Mouse (Mus musculus): ENCODE results near the gene Cnpy3.
"Not testable (repeated sequence)": the region's sequence is repeated elsewhere in the genome, so short reads cannot be mapped to it uniquely, and the experiment has no call there.

Gene Cnpy3

DNA sequence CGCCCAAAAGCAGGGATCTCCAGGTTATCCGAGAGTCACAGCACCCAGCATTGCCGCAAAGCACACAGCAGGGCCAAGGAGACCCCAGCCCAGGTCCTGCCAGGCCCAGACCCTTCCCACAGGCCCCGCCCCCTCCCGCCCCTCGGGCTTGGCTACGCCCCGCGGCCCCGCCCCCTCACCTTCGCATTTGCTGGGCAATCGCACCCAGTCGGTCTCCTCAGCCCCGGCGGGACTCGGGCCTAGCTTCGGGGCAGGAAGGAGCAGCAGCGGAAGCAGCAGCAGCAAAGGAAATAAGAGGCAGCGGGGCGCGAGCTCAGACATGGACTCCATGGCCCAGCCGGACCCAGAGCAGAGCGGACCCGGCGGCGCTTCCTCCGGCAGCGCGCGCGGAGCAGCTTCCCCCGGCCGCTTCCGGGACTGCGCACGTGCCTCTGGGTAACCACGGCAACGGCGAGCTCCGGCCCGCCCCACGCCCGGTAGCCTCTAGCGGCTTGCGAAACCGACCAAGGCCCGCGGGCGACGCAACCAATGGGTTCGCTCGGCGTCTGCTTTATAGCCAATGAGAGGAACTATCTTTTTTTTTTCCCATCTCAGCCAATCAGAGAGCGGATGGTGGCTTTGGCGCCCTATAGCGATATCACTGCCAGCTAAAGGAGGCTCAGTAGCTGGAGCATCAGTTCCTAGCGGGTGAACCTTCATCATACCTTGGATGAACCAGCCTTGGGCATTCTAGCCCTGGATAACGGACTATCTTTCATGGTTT is at the start of gene Cnpy3:
Gene Cnpy3 (minus strand): TSS at position 421 of the 763 bp plus-strand sequence.
- DNase-seq, result peak; percentile 97 to 98

DNA sequence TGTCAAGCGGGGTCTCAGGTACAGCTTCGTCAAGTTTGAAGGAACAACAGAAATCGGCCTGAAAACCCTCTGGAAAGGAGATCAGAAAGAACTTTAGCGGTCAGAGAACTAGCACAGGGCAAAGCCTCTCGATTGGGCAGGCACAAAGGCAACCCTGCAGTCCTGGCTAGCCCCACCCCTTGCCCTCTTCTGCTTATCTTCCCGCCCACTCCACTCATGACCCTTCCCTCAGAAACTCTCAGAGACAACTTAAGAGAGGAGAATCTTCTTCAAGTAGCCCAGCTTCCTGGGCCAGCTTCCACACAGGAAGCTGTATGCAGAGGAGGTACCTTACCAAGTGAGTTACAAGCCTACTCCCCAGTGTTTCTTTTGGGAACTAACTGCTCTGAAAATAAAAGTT is 49.7 kb upstream of the Cnpy3 start:
- DNase-seq, result no peak

DNA sequence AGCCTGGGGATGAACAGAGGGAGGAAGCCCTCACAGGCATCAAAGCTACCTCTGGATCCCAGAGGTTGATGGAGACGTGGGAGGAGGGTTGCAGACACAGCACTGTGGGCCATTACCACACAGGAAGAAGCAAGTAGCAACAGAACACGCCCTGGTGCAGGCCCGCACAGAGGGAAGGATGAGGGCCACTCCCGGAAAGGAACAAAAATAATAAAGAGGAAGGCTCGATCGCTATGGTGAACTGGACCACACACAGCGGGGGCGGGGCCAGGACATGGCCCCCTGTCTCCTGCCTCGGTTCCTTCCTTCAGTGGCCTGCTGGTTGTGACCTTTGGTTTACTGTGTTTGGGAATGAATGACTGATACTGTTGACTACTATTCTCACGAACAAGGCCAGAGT is 47.7 kb upstream of the Cnpy3 start:
- no peak for DNase-seq

DNA sequence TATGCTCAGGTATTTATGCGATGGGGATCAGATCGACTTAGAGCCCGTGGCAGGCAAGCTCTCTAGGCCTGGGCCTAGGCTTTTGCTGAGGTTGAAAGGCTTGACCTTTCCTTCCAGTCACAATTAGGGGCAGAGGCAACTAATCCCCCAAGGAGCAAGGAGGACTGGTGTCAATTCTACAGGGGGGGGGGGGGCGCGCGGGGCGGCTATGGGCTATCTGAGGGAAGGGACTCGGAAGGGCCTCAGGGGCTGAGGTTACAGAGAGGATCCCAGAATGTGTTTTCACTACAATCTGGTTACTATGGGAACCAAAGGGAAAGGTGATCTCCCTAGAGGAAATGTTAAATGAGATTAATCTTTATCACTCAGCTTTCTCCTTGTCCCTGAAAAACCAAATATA is 45.4 kb upstream of the Cnpy3 start:
- DNase-seq, result no peak

DNA sequence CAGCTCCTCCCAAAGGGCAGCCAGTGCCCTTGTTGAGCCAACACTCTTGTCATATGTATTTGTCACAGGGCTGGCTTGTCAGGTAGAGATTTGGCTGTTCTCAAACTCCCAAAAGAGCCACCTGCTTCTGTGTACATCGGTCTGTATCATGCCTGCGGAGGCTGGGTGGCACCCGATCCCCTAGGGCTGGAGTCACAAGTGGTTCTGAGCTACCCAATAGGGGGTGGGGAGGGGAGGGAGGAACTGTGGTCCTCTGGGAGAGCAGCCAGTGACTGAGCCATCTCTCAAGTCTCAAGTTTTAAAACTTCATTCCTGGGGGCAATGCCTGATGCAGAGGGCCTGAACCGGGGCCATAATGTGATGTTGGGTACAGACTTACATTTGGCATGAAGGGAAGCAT is 44.7 kb upstream of the Cnpy3 start:
- DNase-seq, result no peak

DNA sequence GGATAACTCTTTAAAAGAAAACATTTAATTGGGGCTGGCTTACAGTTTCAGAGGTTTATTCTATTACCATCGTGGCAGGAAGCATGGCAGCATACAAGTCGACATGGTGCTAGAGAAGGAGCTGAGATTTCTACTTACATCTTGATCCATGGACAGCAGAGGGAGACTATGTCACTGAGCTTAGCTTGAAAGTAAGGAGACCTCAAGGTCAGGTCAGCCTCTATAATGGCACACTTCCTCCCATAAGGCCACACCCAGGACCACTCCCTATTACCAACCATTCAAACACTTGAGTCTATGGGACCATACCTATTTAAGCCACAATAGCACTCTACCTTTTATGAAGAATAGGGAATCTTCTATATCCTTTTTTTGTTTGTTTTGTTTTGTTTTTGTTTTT is 40.9 kb upstream of the Cnpy3 start:
- no peak for DNase-seq

DNA sequence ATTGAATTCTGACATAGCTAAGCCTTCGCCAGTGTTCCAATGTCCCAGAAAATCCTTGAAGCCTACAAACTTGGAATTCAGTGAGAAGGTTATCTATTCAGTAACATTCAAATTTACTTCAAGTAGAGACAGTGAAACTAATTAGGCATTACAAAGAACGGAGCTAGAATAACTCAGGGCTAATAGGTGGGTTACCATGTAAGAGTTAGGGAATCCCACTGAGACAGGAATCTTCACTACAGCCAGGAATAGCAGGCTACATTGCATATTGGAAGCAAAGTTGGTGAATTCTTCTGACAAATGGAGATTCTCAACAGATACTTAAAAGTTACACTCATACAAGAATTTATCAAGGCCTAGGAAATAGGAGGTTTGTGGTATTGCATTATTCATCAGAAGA is 36.0 kb upstream of the Cnpy3 start:
- not testable (repeated sequence) for DNase-seq

DNA sequence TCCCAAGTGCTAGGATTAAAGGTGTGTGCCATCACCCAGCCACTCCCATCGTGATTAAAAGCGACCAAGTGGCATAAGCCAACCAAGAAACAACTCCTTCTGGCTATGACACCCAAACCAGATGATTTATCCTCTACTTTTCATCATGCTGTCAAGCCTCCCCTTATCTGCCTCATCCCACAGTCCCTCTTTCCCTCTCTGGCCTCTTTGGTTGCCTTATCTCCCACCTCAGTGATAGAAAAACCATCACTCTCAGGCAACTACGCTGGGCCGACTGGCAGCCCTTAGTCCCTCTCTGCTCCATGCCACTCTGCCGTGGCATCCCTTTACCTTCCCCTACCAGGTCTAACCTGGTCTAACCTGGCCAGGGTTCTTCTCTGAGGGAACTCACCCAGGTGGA is 34.9 kb upstream of the Cnpy3 start:
- DNase-seq, result no peak

DNA sequence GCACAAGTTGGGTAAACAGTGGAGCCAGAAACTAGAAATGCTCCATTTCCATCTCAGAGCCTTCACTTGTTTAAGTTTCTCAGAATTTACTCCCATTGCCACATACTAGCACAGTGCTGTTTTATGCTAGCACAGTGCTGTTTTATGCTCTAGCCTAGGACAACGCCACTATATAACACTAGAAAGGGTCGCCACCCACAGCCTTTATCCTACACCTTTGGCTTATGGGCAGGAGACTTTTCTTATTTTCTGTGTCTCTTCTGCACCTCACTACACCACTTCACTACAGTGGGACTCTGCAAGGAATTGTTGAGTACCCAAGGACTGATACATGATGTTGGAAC is 31.2 kb upstream of the Cnpy3 start:
- DNase-seq, result no peak

DNA sequence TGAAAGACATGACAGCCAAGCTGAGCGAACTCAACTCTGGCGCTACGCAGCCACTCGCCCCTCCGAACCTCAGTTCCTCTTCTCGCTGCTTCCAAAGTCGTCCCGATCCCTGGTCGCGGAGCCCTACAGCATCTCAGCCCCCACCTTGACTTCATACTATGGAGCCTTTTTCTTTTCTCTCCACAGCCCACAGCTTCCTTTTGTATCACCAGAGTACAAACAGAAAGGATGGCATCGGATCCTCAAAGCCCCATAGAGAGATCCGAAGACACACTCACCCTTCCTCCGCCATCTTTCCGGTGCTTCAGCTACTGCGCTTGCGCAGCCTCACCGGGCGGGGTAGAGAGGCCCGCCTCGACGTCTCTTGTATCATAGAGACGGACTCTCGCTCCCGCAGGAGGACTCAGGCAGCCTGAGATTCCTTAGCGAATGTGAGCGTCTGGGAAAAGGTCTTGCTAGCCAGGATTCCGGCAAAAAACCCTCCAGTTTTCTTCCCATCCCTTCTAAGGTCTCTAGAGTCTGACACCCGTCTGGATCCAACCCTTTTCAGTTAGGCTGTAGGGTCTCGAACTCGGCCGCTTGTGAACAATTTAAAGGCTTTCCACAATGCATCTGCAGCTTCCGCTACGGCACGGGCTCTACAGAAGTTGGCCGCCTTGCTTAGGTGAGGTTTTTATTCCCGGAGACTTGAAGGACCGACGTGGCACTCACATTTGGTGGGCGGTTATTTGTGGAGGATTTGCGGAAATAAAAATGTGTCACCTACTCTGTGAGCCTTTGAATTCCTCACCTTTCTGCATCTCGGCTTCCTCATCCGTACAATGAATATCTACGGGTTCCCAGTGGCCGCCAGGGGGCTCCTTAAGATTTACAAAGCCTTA is 30.6 kb upstream of the Cnpy3 start, which contains the start of gene Rpl7l1:
Gene Rpl7l1 (minus strand): TSS at position 332 of the 881 bp plus-strand sequence.
- peak; percentile 91 to 94 for DNase-seq

DNA sequence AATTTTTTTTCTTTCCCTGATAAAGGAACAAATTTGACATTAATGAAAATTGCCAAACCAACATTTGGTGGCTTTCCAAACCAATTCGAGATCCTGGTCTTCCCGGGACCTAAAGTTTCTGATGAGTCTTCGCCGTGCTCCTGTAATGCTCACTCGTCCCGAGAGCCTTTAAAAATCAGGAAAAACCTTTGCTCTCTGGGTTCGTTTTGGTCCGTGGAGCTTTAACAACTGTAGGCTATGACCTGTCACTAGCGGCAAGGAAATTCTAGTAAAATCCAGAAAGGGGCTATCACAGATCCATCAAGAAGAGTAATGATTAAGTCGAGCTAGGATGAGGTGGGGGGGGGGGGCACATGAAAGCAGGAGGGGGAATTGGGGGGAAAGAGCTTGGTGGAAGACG is 29.9 kb upstream of the Cnpy3 start:
- DNase-seq, result no peak

DNA sequence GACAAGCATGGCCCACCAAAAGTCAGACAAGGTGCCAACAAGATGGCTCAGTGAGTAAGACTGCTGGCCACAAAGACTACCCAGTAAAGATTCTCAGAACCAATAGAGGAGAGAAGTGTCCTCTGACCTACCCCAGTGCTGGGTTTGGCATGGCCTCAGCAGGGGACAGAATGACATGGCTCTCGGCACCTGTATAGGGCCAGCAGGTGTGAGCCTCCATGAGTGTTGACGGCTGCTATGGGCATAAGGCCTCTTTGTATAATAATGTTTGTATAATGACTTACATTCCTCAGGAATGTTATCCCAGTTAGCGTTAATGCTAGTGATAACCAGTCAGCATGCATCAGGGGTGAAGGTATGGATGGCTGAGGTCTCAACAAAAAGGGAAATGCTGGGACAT is 24.1 kb upstream of the Cnpy3 start:
- DNase-seq, result no peak

DNA sequence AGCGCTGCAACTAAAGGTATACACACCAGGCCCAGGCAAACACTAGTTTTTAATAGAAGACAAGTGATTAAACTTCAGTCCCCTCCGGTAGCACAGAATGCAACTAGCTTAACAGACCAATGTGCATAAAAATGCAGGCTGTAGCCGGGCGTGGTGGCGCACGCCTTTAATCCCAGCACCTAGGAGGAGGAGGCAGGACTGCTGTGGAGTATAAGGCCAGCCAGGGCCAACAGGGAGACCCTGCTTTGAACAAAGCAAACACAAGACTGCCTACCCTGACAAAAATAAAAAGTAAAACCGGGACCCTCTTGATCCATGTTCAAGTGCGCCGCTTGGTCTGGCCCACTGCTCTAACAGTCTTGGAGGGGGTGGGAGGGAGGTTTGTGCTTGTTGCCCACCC is 23.1 kb upstream of the Cnpy3 start:
- DNase-seq, result no peak

DNA sequence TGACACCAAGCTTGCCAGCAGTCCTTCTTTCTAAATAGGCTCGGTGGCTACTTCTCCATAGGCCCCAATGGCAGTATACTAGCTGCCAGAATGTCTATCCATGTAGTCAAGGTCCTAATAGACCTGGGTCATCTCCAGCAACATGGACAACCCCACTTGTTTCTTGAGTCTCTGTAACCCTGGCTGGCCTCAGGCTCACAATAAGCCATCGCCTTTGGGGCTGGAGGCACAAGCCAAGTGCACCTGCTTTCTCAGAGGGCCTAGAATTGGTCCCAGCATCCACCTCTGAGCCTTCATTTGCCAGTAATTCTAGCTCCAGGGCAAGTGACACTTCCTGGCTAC is 22.1 kb upstream of the Cnpy3 start:
- no peak for DNase-seq

DNA sequence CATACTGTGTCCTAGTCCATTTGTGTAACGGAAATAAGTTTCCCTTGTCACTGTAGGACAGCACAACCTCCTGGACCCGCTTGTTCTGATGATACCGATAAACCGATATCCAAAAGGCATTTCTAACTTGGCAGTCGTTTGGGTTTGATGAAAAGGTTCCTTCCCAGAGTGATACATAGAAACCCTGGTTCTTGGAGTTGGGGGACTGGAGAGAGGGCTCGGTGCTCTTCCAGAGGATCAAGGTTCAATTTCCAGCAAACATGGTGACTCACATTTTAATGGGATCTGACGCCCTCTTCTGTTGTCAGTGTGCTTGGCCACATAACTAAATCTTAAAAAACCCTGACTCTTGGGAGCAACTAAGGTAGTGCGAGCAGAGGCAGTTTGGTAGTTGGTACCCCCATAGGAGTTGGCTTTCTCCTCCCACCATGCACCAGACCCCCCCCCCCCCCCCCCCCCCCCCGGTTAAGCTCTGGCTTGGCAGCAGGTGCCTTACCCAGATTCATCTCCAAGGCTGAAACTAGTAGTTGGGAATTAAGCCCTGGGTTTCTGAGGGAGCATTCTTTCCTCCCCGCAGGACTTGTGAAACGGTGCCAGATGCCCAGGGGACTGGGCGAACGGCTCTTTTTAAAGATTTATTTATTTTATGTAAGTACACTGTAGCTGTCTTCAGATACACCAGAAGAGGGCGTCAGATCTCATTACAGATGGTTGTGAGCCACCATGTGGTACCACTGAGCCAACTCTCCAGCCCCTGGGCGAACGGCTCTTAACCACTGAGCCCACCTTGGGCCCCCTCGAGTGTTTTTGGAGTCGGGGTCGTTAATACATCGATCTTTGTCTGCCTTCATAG is 21.5 kb upstream of the Cnpy3 start:
- peak in 1 of 2 experiments; percentile 19 for DNase-seq

DNA sequence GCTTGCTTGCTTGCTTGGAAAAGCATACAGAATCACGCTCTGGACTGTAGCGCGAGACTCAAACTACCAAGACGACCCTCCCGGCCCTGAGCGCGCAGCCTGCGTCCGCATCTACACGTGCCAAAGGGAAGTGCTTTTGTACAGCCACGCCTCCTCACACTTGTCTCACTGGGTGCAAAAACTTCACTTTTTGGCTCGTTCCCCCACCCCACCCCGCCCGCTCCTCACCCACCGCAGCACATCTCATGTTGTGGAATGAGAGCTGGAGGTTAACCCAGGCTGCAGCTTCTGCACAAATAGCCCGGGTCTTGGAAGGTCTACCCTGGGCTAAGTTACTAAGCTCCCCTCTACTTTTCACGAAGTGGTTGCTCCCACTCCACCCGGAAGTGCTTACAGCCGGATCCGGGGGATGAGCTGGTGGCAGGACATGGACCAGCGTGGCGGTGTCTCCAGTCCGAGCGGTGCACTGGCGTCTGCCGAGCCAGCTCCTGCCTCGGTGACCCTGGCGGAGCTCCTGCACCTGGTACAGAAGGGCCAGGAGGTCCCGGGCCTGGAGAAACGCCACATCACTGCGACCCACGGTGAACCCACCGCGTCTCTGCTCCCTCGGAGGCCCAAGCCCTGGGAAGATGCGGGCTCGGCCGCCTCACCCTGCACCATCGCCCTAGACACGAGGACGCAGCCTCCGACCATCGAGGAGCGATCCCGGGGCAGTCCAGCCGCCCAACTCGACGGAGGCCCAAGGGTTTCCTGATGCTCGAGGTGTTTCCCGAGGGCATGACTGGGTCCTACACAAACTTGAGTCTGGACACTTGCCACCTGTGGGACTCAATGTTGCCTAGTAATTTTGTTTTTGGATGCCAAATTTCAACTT is 20.6 kb upstream of the Cnpy3 start, which contains the start of gene 2310039H08Rik:
Gene 2310039H08Rik (plus strand): TSS at position 232 of the 874 bp plus-strand sequence.
- peak; percentile 87 to 88 for DNase-seq

DNA sequence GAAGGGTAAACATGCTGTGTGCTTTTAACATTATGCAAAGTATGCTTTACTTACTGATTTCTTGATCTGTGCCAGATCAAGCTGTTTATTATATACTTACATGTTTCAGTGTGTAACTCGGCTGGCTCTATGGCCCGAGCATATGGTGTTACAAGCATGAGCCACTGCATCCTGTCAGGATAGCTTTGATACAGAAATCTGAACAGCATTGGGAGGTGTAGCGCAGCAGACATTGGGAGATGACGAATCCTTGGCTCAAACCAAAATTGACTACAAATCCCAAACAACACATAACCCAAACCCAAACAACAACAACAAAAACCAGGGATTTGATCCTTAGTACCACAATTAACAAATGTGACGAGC is 20.0 kb upstream of the Cnpy3 start:
- DNase-seq, result no peak

DNA sequence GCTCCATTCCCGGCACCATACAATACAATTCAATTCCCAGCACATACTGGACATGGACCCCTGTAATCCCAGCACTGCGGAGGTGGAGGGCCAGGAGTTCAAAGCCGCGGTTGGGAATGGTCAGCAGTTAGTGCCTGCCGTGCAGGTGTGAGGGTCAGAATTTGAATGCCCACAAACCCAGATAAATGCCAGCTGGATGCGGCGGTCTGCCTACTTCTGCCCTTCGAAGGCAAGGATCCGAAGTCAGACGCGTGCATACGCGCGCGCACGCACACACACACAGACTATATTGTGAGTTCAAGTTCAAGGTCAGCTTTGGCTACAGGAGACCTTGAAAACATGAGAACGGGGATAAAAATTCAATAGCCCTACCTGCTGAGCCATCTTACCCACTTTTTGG is 19.6 kb upstream of the Cnpy3 start:
- peak; percentile 23 to 33 for DNase-seq

DNA sequence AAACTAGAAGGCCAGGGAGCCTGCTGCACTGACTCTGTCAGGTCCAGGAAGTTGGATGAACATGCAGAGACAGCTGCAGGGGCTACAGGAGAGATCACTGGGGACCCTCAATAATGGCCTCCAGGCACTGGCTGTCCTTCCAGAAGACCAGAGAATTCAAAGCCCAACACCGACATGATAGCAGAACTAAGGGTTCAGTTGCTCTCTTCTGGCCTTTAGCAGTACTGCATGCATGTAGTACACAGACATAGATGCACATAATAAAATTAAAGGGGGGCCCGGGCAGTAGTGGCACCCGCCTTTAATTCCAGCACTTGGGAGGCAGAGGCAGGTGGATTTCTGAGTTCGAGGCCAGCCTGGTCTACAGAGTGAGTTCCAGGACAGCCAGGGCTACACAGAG is 19.0 kb upstream of the Cnpy3 start:
- no peak for DNase-seq

DNA sequence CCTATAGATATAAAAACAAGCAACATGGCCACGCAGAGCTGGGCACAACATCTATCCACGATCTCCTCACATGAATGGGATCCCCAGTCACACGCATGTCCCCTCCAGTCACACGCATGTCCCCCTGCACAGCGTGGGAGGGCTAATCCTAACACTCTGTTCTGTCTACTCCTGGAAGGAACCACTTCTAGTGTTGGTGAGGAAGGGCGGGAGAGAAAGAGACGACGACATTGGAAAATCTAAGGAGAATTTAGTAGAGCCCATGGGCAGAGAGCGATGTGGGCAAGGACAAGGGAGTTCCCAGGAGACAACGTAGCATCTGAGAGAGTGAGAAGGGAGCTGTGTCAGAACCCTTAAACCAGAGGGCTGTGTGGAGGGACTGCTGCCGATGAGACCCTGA is 18.5 kb upstream of the Cnpy3 start:
- no peak for DNase-seq

DNA sequence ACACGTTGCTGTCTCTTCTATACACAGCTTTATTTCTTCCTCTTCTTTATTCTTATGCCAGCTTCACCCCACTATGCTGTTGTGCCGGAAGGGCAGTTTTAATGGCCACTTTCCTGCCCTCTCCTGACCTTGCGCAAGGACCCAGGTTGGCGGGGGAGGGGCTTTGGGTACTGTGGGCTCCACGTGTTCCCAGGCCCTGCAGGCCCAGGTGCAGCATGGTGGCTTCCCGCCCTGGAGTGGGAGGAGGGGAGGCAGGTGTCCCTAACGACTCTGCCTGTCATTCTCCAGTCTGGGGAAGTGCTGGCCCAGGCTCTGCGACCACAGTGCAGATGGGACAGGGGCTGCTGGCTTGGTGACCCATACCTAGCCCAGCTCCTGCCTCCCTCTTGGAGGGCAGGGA is 15.9 kb upstream of the Cnpy3 start:
- DNase-seq, result no peak

DNA sequence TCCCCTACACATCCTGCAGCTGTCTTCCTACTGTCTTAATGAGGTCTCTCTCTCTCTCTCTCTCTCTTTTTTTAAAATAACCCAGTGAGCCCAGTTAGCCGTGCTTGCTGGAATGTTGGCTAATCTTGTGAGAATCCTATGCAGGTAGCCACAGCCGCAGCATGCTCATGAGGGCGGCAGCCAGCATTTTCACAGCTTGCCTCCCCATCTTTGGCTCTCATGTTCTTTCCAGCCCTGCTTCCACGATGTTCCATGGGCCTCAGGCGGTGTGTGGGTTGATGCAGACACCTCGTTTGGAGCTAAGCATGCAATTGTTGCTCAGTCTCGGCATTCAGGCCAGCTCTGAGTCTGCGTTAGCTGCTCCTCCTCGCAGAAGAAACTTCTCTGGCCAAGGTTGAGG is 12.9 kb upstream of the Cnpy3 start:
- DNase-seq, result not testable (repeated sequence)

All from cerebellum, postnatal 25 days (tissue).